Mouse (Mus musculus) liver, postnatal 0 days (tissue): ENCODE results near the gene Tmem229b. TPM values are rescaled to one million over a fixed set of nuclear protein-coding genes. Genes with fewer than 3 reads are reported as not detected.

Experiments used
- ATAC-seq: fragments of 200-750 bp; cut with Nextera tagmentation; 2 replicates; pipeline ENCODE4 v1.8.0; 2017; ENCODE audit warnings: mild to moderate bottlenecking, moderate library complexity
- DNase-seq: peaks from one replicate; pipeline ENCODE4 v3.0.0-alpha.2; 2016
- H3K27ac ChIP-seq: fragments of 300-500 bp; sonication (generic); 2 replicates; pipeline ENCODE4 v1.5.1; 2014; ENCODE audit warnings: antibody characterized with exemption, moderate library complexity, mild to moderate bottlenecking, low read depth
- H3K27me3 ChIP-seq: fragments of 300-500 bp; sonication (generic); 2 replicates; pipeline ENCODE4 v1.6.1; 2014; ENCODE audit warnings: low read length, control low read depth, mixed read lengths; ENCODE audit not compliant: insufficient read depth
- H3K36me3 ChIP-seq: fragments of 300-500 bp; sonication (generic); replicated peaks from 2 replicates; pipeline ENCODE4 v1.6.1; 2014; ENCODE audit warnings: mild to moderate bottlenecking, control low read depth, low read length, moderate library complexity, mixed read lengths; ENCODE audit not compliant: insufficient read depth
- H3K4me1 ChIP-seq: fragments of 300-500 bp; sonication (generic); 2 replicates; pipeline ENCODE4 v1.6.1; 2014; ENCODE audit warnings: antibody characterized with exemption, mild to moderate bottlenecking, control low read depth; ENCODE audit not compliant: insufficient read depth
- H3K4me2 ChIP-seq: fragments of 300-500 bp; sonication (generic); 2 replicates; pipeline ENCODE4 v1.6.1; 2014; ENCODE audit warnings: low read depth, mild to moderate bottlenecking, low read length, moderate library complexity, mixed read lengths
- H3K4me3 ChIP-seq: fragments of 300-500 bp; sonication (generic); 2 replicates; pipeline ENCODE4 v1.5.1; 2014; ENCODE audit warnings: low read depth, low read length
- H3K9ac ChIP-seq: fragments of 300-500 bp; sonication (generic); replicated peaks from 2 replicates; pipeline ENCODE4 v1.6.1; 2014; ENCODE audit warnings: mild to moderate bottlenecking, moderate library complexity
- H3K9me3 ChIP-seq: fragments of 300-500 bp; sonication (generic); 2 replicates; pipeline ENCODE4 v1.6.1; 2016; ENCODE audit warnings: mild to moderate bottlenecking, control low read depth, low read length, mixed read lengths
- CTCF ChIP-seq: sonication (generic); IDR thresholded peaks from 2 replicates; pipeline ENCODE4 v1.5.1; 2016; ENCODE audit warnings: antibody characterized with exemption, low read depth
- EP300 ChIP-seq: IDR thresholded peaks from 2 replicates; pipeline ENCODE4 v1.6.1; 2016; ENCODE audit warnings: antibody characterized with exemption, low read depth, mild to moderate bottlenecking
- WGBS: fragments of 180-500 bp; shearing (Covaris S2); extraction: QIAGEN DNeasy Blood & Tissue Kit; methylation state at CpG from one replicate; pipeline ENCODE4 v1.1.7; 2014; ENCODE audit not compliant: insufficient replicate concordance; 5-methylcytosine and 5-hydroxymethylcytosine counted together
- polyA plus RNA-seq: library from polyadenylated mRNA; unstranded; fragments of >200 nt; fragmentation: Nextera tagmentation; extraction: Ambion mirVana; gene quantifications from 2 replicates; pipeline ENCODE4 v1.2.1, GENCODE M21; 2015

Tmem229b gene
- polyA plus RNA-seq, 1 experiment from 2014 or later, result 3.6 TPM

DNA sequence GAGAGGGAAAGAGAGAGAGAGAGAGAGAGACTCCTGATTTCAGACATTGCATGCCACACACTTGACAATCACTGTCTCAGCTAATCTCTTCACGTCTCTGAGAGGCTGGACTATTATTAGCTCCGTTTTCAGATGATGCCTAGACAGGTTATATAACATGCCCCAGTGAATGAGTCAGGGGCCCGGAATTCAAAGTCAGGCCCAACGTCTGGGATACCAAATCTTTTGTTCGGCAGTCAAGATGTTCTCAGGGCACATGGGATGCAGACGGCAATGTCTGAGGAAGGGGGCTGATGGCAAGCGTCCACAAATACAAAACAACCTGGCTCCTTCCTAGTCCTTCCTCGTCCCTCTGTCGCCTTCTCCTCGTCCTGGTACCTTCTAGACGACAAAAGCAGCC is 55.4 kb downstream of the Tmem229b start:
- no peak for DNase-seq
- Histone ChIP-seq H3K9me3 (peaks cover 4% of the 10 kb centered on the region; the same call in 1 of the 2 replicates), H3K36me3 (no peaks in the 10 kb centered on the region), H3K27ac (no peak overlapping the region), H3K9ac (no peak overlapping the region), H3K27me3 (peaks cover 3% of the 10 kb centered on the region; the same call in 1 of the 2 replicates), H3K4me1 (no peaks in the 10 kb centered on the region), H3K4me3 (no peak overlapping the region), H3K4me2 (no peak overlapping the region)
- WGBS, result 61% methylated on average over 11 of the region's 11 CpGs
- ATAC-seq, result no peak
- TF ChIP-seq CTCF (no peak), EP300 (no peak)

DNA sequence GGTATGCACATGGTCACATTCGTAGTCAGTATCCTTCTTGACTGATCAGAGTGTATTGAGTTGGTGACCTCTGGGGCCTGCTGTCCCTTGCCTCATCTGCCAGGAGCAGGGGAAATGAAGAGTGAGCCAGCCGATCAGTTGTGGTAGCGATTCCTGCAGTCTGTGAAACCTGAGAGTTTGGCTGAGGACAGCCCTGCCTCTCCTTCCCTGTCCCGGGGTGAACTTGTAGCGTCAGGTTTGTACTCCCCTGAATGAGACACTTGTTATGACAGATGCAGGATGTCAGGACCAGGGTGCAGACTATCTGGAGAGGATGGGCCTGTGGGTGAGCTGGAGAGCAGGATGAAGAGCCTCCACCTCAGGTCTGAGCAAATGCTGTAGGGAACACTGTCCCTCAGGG is 59.8 kb downstream of the Tmem229b start:
- TF ChIP-seq CTCF (no peak), EP300 (no peak)
- WGBS, result 68% methylated on average over 5 of the region's 5 CpGs
- H3K9ac ChIP-seq, result no peak overlapping the region
- no peak overlapping the region for H3K4me3 ChIP-seq
- H3K9me3 ChIP-seq, result no peaks in the 10 kb centered on the region
- peaks cover 13% of the 10 kb centered on the region for H3K27me3 ChIP-seq
- DNase-seq, result no peak
- no peak overlapping the region for H3K27ac ChIP-seq
- no peaks in the 10 kb centered on the region for H3K4me1 ChIP-seq
- no peak overlapping the region for H3K4me2 ChIP-seq
- no peak for ATAC-seq
- no peaks in the 10 kb centered on the region for H3K36me3 ChIP-seq

DNA sequence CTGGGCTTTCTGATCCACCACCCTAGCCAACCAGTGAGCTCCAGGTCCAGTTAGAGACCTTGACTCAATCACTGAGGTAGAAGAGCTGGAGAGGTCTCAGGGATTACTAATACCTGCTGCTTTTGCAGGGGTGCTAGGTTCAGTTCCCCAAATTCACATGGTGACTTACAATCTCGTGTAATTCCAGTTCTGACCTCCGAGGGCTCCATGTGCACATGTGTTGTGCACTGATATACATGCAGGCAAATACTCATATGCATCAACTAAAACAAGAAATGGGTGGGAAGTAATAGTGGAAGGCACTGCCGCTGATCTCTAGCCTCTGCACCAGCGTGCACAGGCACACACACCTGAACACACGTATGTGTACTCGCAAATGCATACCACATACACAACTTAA is 60.3 kb downstream of the Tmem229b start:
- Histone ChIP-seq H3K9ac (no peak overlapping the region), H3K36me3 (no peaks in the 10 kb centered on the region), H3K27me3 (peaks cover 12% of the 10 kb centered on the region), H3K4me1 (no peaks in the 10 kb centered on the region), H3K9me3 (no peaks in the 10 kb centered on the region), H3K27ac (no peak overlapping the region), H3K4me3 (no peak overlapping the region), H3K4me2 (no peak overlapping the region)
- no peak for ATAC-seq
- DNase-seq, result no peak
- WGBS, result 64% methylated on average over 6 of the region's 6 CpGs
- TF ChIP-seq CTCF, result peak; percentile 38
- TF ChIP-seq EP300, result no peak

DNA sequence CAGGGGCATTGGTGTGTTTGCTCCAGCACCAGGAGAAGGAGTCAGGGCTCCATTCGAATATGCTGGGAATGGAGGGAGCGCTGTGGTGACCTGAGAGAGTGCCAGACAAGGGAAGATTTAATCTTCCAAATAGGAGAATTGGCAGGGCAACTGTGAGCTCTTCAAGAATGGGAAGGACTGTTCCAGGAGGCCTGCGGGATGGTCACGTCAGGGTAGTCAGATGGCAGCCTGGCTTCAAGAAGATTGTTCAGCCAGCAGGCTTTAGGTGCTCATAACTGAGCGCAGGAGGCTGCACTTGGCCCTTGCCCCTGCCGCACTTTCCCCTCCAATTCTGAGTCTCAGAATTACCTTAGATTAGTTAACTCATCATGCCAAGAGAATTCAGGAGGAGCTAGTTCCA is 64.5 kb downstream of the Tmem229b start:
- Histone ChIP-seq H3K36me3 (no peaks in the 10 kb centered on the region), H3K9ac (no peak overlapping the region), H3K4me1 (peaks cover 5% of the 10 kb centered on the region), H3K4me2 (no peak overlapping the region), H3K9me3 (no peaks in the 10 kb centered on the region), H3K27ac (no peak overlapping the region), H3K27me3 (peaks cover 15% of the 10 kb centered on the region), H3K4me3 (no peak overlapping the region)
- TF ChIP-seq EP300, result no peak
- TF ChIP-seq CTCF, result no peak
- WGBS, result 83% methylated on average over 6 of the region's 6 CpGs
- ATAC-seq, result no peak
- DNase-seq, result no peak

DNA sequence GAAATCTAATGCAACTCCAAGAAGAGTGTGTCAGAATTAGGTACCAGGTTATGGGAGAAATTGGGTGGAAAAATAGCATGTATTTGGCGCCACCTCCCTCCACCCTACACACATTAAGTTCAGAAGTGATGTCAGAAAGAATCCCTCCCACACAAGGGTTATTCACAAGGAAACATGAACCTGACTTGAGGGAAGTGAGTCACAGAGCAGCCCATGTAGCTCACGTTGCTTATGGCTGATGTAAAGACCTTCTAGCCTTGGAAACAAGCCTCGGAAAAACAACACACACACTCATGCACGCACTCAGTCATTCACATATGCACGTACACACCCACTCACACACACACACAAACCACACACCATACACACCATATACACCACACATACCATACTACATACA is 67.3 kb downstream of the Tmem229b start:
- TF ChIP-seq CTCF (no peak), EP300 (no peak)
- no peak for ATAC-seq

DNA sequence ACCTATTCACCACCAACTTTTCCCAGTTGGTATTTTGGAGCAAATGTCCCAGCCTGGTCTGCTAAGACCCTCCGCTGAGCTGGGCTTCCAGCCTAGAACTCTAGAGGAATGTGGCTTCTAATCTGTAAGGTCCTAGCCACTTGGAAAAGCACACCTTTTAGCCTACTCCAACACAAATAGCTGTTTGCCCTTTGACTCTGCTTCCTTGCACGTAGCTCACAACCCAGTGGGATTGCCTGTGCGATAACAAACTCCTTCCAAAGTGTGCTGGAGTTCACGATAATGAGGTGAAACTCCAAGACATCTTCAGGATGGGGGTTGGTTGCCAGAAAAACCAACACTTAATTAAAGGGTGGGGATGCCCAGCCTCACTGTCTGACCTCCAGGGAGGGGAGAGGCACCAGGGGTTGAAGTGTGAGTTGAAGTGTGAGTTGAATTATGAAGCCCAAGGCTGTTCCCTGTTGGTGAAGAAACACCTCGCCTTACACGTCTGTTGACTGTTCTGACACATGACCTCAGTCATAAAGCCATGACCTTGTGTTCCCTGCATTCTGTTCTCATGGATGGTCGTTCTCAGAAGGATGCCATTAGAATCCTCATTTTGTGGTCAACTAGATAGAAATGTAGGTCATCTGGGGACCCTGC is 67.9 kb downstream of the Tmem229b start:
- Histone ChIP-seq H3K27ac (no peak overlapping the region), H3K4me1 (peaks cover 8% of the 10 kb centered on the region), H3K9me3 (no peaks in the 10 kb centered on the region), H3K4me3 (no peak overlapping the region), H3K36me3 (no peaks in the 10 kb centered on the region), H3K27me3 (peaks cover 14% of the 10 kb centered on the region), H3K9ac (no peak overlapping the region), H3K4me2 (no peak overlapping the region)
- TF ChIP-seq CTCF (no peak), EP300 (no peak)
- no peak for DNase-seq
- ATAC-seq, result no peak
- WGBS, result 65% methylated on average over 7 of the region's 7 CpGs

More for the DNA sequence above, 67.3 kb downstream of the Tmem229b start:
- Histone ChIP-seq H3K9me3 (no peaks in the 10 kb centered on the region), H3K36me3 (no peaks in the 10 kb centered on the region), H3K27me3 (peaks cover 19% of the 10 kb centered on the region), H3K9ac (no peak overlapping the region), H3K27ac (no peak overlapping the region), H3K4me3 (no peak overlapping the region), H3K4me2 (no peak overlapping the region), H3K4me1 (peaks cover 8% of the 10 kb centered on the region)
- no peak for DNase-seq
- WGBS, result 76% methylated on average over 5 of the region's 5 CpGs
